Mouse (Mus musculus) limb, embryonic 15.5 days (tissue): ENCODE measurements around the gene Nlk. TPM values are rescaled to one million over a fixed set of nuclear protein-coding genes. Genes with fewer than 3 reads are reported as not detected.

Experiments used
- ATAC-seq: fragments of 200-750 bp; cut with Nextera tagmentation; 2 replicates; pipeline ENCODE4 v1.8.0; 2017; ENCODE audit warnings: low read depth, moderate TSS enrichment; ENCODE audit not compliant: insufficient number of reproducible peaks, low FRiP score, low TSS enrichment
- H3K27ac ChIP-seq: fragments of 300-500 bp; sonication (generic); 2 replicates; pipeline ENCODE4 v1.5.1; 2015; ENCODE audit warnings: moderate library complexity, mild to moderate bottlenecking, inconsistent platforms
- H3K27me3 ChIP-seq: fragments of 300-500 bp; sonication (generic); 2 replicates; pipeline ENCODE4 v1.6.1; 2015; ENCODE audit warnings: inconsistent platforms
- H3K36me3 ChIP-seq: fragments of 300-500 bp; sonication (generic); 2 replicates; pipeline ENCODE4 v1.6.1; 2015; ENCODE audit warnings: inconsistent platforms
- H3K4me1 ChIP-seq: fragments of 300-500 bp; sonication (generic); 2 replicates; pipeline ENCODE4 v1.6.1; 2015; ENCODE audit warnings: inconsistent platforms
- H3K4me2 ChIP-seq: fragments of 300-500 bp; sonication (generic); 2 replicates; pipeline ENCODE4 v1.6.1; 2015; ENCODE audit warnings: mild to moderate bottlenecking, inconsistent platforms
- H3K4me3 ChIP-seq: fragments of 300-500 bp; sonication (generic); 2 replicates; pipeline ENCODE4 v1.5.1; 2015; ENCODE audit warnings: mild to moderate bottlenecking, inconsistent platforms
- H3K9ac ChIP-seq: fragments of 300-500 bp; sonication (generic); 2 replicates; pipeline ENCODE4 v1.6.1; 2015; ENCODE audit warnings: inconsistent platforms
- H3K9me3 ChIP-seq: fragments of 300-500 bp; sonication (generic); 2 replicates; pipeline ENCODE4 v1.6.1; 2016; ENCODE audit warnings: inconsistent platforms
- WGBS: fragments of 180-500 bp; shearing (Covaris S2); methylation state at CpG from one replicate; pipeline ENCODE4 v1.1.7; 2015; 5-methylcytosine and 5-hydroxymethylcytosine counted together
- polyA plus RNA-seq: library from polyadenylated mRNA; unstranded; fragments of >200 nt; fragmentation: Nextera tagmentation; extraction: Ambion mirVana; gene quantifications from 2 replicates; pipeline ENCODE4 v1.2.1, GENCODE M21; 2015

The Nlk gene
- polyA plus RNA-seq, 1 experiment from 2014 or later: 9.5 TPM

- ATAC-seq: no peak
- H3K9me3 ChIP-seq: no peaks in the 10 kb centered on the region
- no peak overlapping the region for H3K9ac ChIP-seq
- no peaks in the 10 kb centered on the region for H3K4me1 ChIP-seq
- no peaks in the 10 kb centered on the region for H3K27me3 ChIP-seq
- no peak overlapping the region for H3K4me3 ChIP-seq
- H3K4me2 ChIP-seq: no peak overlapping the region
- no peaks in the 10 kb centered on the region for H3K36me3 ChIP-seq
- H3K27ac ChIP-seq: no peak overlapping the region
- 68% methylated on average over 1 of the region's 1 CpGs for WGBS
Observed at GRCm38 (mm10) chr11:78724792-78725191, 27.6 kb upstream of the Nlk start.

DNA sequence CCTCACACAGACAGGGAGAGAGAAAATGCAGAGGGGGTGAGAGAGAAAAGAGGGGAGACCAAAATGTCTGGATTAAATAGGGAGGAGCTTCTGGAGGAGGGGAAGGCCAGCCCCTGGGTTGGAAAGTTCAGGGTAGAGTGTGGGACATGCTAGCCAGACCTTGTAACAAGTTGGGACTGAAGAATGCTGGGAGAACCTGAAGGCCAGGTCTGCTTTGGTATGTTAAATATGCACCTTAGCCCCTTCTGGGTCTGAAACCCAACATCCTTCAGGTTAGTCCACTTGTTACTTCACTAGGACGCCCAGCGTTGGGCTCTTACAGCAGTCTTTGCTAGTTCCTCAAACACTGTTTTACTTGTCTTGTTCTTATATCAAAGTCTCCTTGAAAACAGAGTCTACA is 24.2 kb upstream of the Nlk start:
- H3K36me3 ChIP-seq: no peaks in the 10 kb centered on the region
- H3K27me3 ChIP-seq: no peaks in the 10 kb centered on the region
- no peaks in the 10 kb centered on the region for H3K9me3 ChIP-seq
- 64% methylated on average over 2 of the region's 2 CpGs for WGBS
- no peak overlapping the region for H3K4me3 ChIP-seq
- H3K9ac ChIP-seq: no peak overlapping the region
- ATAC-seq: no peak
- H3K4me2 ChIP-seq: no peak overlapping the region
- no peaks in the 10 kb centered on the region for H3K4me1 ChIP-seq
- no peak overlapping the region for H3K27ac ChIP-seq

- no peaks in the 10 kb centered on the region for H3K36me3 ChIP-seq
- H3K4me3 ChIP-seq: no peak overlapping the region
- H3K27me3 ChIP-seq: no peaks in the 10 kb centered on the region
Observed at GRCm38 (mm10) chr11:78717655-78718054, 20.5 kb upstream of the Nlk start.

GRCm38 (mm10) chr11:78708642-78709041 is 11.5 kb upstream of the Nlk start:
- no peak overlapping the region for H3K9ac ChIP-seq
- H3K27ac ChIP-seq: no peak overlapping the region
- 72% methylated on average over 2 of the region's 2 CpGs for whole genome bisulfite sequencing
- H3K36me3 ChIP-seq: no peaks in the 10 kb centered on the region
- no peak for ATAC-seq
- H3K4me1 ChIP-seq: no peaks in the 10 kb centered on the region
- H3K27me3 ChIP-seq: no peaks in the 10 kb centered on the region
- no peaks in the 10 kb centered on the region for H3K9me3 ChIP-seq
- H3K4me3 ChIP-seq: no peak overlapping the region
- no peak overlapping the region for H3K4me2 ChIP-seq

More at GRCm38 (mm10) chr11:78717655-78718054, 20.5 kb upstream of the Nlk start:
- no peak for ATAC-seq
- H3K4me2 ChIP-seq: no peak overlapping the region
- no peaks in the 10 kb centered on the region for H3K4me1 ChIP-seq
- no peak overlapping the region for H3K27ac ChIP-seq
- 31% methylated on average over 4 of the region's 4 CpGs for WGBS
- H3K9ac ChIP-seq: no peak overlapping the region
- no peaks in the 10 kb centered on the region for H3K9me3 ChIP-seq

DNA sequence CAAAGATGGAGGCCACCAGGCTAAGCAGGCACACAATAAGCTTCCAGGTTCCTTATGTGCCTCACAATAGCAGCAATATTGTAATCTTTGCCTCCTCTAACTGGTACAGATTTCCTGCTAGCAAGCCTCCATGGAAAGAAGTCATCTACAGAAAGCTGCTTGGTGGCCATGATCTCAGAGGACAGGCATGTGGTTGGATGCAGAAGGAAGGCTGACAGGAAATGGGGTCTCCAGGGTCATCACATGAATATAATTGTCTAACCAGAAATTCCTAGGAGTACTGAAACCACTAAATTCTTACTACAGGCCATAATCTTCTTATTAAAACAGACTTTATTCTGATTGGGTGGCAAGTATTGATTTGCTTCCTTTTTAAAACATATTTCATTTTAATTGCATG is 8.9 kb upstream of the Nlk start:
- no peak overlapping the region for H3K9ac ChIP-seq

DNA sequence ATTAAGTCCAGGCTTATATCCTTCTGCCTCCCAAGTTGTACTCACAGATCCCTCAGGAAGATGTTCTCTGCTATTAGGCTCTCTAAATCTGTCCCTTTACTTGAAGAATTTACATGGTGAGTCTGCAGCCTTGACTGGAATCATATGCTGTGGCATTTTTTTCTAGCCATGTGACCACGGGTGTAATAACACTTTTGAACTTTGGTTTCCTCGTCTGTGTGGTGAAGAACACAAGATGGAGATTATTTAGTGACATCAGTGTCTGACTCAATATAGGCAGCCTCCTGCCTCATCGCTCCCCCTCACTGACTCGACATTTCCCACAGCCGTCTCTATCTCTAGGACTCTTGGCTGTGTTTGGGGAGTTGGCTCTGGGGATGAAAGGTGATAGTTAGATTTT is 5.9 kb upstream of the Nlk start:
- H3K27me3 ChIP-seq: no peaks in the 10 kb centered on the region
- no peaks in the 10 kb centered on the region for H3K9me3 ChIP-seq
- no peak overlapping the region for H3K27ac ChIP-seq
- H3K9ac ChIP-seq: no peak overlapping the region
- H3K36me3 ChIP-seq: no peaks in the 10 kb centered on the region
- H3K4me3 ChIP-seq: no peak overlapping the region
- no peak for ATAC-seq
- H3K4me1 ChIP-seq: no peaks in the 10 kb centered on the region
- no peak overlapping the region for H3K4me2 ChIP-seq
- WGBS: 68% methylated on average over 5 of the region's 5 CpGs

More for the DNA sequence above, 8.9 kb upstream of the Nlk start:
- Histone ChIP-seq H3K4me1 (no peaks in the 10 kb centered on the region), H3K27me3 (no peaks in the 10 kb centered on the region), H3K27ac (no peak overlapping the region), H3K9me3 (no peaks in the 10 kb centered on the region), H3K4me2 (no peak overlapping the region), H3K36me3 (no peaks in the 10 kb centered on the region), H3K4me3 (no peak overlapping the region)
- no peak for ATAC-seq

GRCm38 (mm10) chr11:78702319-78702718 is 5.1 kb upstream of the Nlk start:
- H3K4me2 ChIP-seq: no peak overlapping the region
- no peaks in the 10 kb centered on the region for H3K4me1 ChIP-seq
- WGBS: 68% methylated on average over 3 of the region's 3 CpGs
- no peaks in the 10 kb centered on the region for H3K9me3 ChIP-seq
- no peaks in the 10 kb centered on the region for H3K36me3 ChIP-seq
- no peak overlapping the region for H3K27ac ChIP-seq
- no peaks in the 10 kb centered on the region for H3K27me3 ChIP-seq
- ATAC-seq: no peak
- no peak overlapping the region for H3K9ac ChIP-seq
- H3K4me3 ChIP-seq: no peak overlapping the region

DNA sequence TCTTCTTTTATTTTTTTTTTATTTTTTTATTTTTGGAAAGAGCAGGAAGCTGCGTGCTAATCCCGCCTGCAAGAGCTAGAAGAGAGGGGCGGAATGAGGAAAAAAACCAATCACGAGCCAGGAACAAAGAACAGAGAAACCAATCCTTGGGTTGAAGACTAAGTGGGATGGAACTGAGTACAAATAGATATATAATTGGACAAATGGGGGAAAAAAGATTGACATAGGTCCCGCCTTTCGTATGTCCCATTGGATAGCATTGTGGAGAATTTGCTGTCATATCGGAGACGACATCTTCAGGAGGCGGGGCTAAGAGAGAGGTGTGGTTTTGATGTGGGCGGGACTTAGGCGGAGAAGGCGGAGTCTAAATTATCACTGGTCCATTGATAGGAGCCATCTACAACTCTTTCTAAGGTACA is 589 bp upstream of the Nlk start:
- ATAC-seq: peak; percentile 83
- no peaks in the 10 kb centered on the region for H3K9me3 ChIP-seq
- H3K27me3 ChIP-seq: no peaks in the 10 kb centered on the region
- H3K4me3 ChIP-seq: peak overlapping the region; percentile 80
- H3K9ac ChIP-seq: no peak overlapping the region
- peak overlapping the region; percentile 71 for H3K4me2 ChIP-seq
- peaks cover 23% of the 10 kb centered on the region for H3K4me1 ChIP-seq
- whole genome bisulfite sequencing: under 1% methylated on average over 12 of the region's 12 CpGs
- H3K36me3 ChIP-seq: no peaks in the 10 kb centered on the region
- H3K27ac ChIP-seq: peak overlapping the region; percentile 72

GRCm38 (mm10) chr11:78694249-78694648 is 2.9 kb downstream of the Nlk start:
- no peaks in the 10 kb centered on the region for H3K27me3 ChIP-seq
- no peaks in the 10 kb centered on the region for H3K9me3 ChIP-seq
- peaks cover 23% of the 10 kb centered on the region for H3K4me1 ChIP-seq
- no peaks in the 10 kb centered on the region for H3K36me3 ChIP-seq
- no peak overlapping the region for H3K9ac ChIP-seq
- H3K4me2 ChIP-seq: no peak overlapping the region
- H3K4me3 ChIP-seq: no peak overlapping the region
- no peak overlapping the region for H3K27ac ChIP-seq
- no peak for ATAC-seq
- WGBS: 57% methylated on average over 3 of the region's 3 CpGs

DNA sequence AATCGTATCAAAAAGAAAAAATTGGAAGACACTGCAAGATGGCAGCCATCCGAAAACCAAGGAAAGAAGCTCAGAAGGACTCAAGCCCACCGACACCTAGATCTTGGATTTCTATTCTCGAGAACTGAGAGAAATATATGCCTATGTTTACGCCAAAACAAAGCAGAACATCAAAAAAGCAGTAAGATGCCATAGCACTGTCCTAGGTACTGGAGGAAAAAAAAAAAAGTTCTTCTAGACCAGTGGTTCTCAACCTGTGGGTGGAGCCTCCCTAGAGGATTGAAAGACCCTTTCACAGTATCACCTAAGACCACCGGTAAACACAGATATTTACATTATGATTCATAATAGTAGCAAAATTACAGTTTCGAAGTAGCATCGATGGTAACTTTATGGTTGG is 3.9 kb downstream of the Nlk start:
- no peaks in the 10 kb centered on the region for H3K9me3 ChIP-seq
- WGBS: 92% methylated on average over 8 of the region's 8 CpGs
- no peak overlapping the region for H3K27ac ChIP-seq
- no peaks in the 10 kb centered on the region for H3K27me3 ChIP-seq
- H3K4me1 ChIP-seq: peaks cover 23% of the 10 kb centered on the region
- H3K9ac ChIP-seq: no peak overlapping the region
- H3K4me2 ChIP-seq: no peak overlapping the region
- no peaks in the 10 kb centered on the region for H3K36me3 ChIP-seq
- ATAC-seq: no peak
- no peak overlapping the region for H3K4me3 ChIP-seq

DNA sequence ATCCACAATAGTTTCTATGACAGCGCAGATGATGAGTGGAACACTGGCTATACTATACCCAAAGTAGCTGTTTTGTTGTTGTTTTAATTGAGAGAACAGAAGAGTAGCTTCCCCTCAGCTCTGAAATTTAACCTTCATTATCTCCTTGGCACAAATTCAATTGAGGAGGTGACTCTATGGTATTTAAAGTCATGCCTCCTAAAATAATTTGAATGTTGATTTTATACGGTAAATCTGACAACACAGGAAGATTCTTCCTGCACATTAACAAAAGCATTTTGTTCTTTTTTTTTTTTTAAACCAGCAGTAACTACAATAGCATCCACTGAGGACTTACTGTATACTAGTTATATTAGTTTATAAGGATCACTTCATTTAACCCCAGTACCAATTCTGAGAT is 6.0 kb downstream of the Nlk start:
- no peaks in the 10 kb centered on the region for H3K27me3 ChIP-seq
- no peak overlapping the region for H3K27ac ChIP-seq
- ATAC-seq: no peak
- peaks cover 21% of the 10 kb centered on the region for H3K4me1 ChIP-seq
- WGBS: 84% methylated on average over 2 of the region's 2 CpGs
- no peaks in the 10 kb centered on the region for H3K9me3 ChIP-seq
- H3K4me2 ChIP-seq: no peak overlapping the region
- H3K36me3 ChIP-seq: no peaks in the 10 kb centered on the region
- no peak overlapping the region for H3K9ac ChIP-seq
- no peak overlapping the region for H3K4me3 ChIP-seq

GRCm38 (mm10) chr11:78690547-78690946 is 6.6 kb downstream of the Nlk start:
- H3K27ac ChIP-seq: no peak overlapping the region
- no peak for ATAC-seq
- H3K36me3 ChIP-seq: no peaks in the 10 kb centered on the region
- H3K9me3 ChIP-seq: no peaks in the 10 kb centered on the region
- H3K4me1 ChIP-seq: peaks cover 15% of the 10 kb centered on the region
- no peaks in the 10 kb centered on the region for H3K27me3 ChIP-seq
- no peak overlapping the region for H3K9ac ChIP-seq
- no peak overlapping the region for H3K4me2 ChIP-seq
- WGBS: 56% methylated on average over 3 of the region's 3 CpGs
- no peak overlapping the region for H3K4me3 ChIP-seq

- no peak for ATAC-seq
Observed at GRCm38 (mm10) chr11:78681058-78681457, 16.1 kb downstream of the Nlk start.

More at GRCm38 (mm10) chr11:78681058-78681457, 16.1 kb downstream of the Nlk start:
- Histone ChIP-seq H3K4me2 (no peak overlapping the region), H3K4me1 (0 out of 2 replicates have a peak, but pooled peaks cover 2% of the 10 kb centered on the region), H3K9me3 (no peaks in the 10 kb centered on the region), H3K4me3 (no peak overlapping the region), H3K27ac (no peak overlapping the region), H3K27me3 (no peaks in the 10 kb centered on the region), H3K36me3 (peaks cover 6% of the 10 kb centered on the region; the same call in 1 of the 2 replicates), H3K9ac (no peak overlapping the region)
- WGBS: 76% methylated on average over 3 of the region's 3 CpGs
